Mouse (Mus musculus) adrenal gland, postnatal 4 days (tissue): ENCODE measurements around the gene Pmch. TPM values are rescaled to one million over a fixed set of nuclear protein-coding genes. Genes with fewer than 3 reads are reported as not detected.

Experiments
- DNase-seq, 2 experiments: peaks; one replicate each; pipeline ENCODE4 v3.0.0; 2021 to 2022; ENCODE audit warnings: low spot score in 2 of 2, mixed read lengths in 2 of 2
- long read RNA-seq, 2 experiments: library from polyadenylated mRNA; stranded (forward); transcript quantifications; one replicate each; pipeline ENCODE4 v2.0.0; 2021
- total RNA-seq, 2 experiments: library from RNA; stranded (reverse); gene quantifications; 2 replicates each; pipeline ENCODE4 v1.2.3; 2021

The Pmch gene
- total RNA-seq = not detected
- long read RNA-seq, experiment 1 = 0 reads
- long read RNA-seq, experiment 2 = 0 reads

DNA sequence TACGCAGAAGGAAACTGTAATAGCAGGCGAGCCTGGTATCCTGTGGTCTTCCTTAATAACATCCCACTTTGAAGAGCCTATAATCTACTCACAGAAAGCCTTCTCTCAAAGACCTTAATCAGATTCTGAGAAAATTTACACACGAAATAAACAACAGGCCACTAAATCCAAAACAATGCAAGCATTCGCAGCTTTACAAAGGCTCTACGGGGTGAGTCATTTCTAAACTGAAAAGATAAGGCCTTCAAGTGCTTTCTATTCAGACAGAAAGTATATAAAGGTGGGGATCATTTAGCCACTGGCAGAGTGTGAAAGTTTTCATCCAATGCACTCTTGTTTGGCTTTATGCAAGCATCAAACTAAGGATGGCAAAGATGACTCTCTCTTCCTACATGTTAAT, at the start of gene Pmch:
Pmch (plus strand) TSS at position 301 of the 400 bp plus-strand sequence.
- no peak for DNase-seq

GRCm38 (mm10) chr10:88044297-88044696, 46.6 kb upstream of the Pmch start:
- DNase-seq = no peak

DNA sequence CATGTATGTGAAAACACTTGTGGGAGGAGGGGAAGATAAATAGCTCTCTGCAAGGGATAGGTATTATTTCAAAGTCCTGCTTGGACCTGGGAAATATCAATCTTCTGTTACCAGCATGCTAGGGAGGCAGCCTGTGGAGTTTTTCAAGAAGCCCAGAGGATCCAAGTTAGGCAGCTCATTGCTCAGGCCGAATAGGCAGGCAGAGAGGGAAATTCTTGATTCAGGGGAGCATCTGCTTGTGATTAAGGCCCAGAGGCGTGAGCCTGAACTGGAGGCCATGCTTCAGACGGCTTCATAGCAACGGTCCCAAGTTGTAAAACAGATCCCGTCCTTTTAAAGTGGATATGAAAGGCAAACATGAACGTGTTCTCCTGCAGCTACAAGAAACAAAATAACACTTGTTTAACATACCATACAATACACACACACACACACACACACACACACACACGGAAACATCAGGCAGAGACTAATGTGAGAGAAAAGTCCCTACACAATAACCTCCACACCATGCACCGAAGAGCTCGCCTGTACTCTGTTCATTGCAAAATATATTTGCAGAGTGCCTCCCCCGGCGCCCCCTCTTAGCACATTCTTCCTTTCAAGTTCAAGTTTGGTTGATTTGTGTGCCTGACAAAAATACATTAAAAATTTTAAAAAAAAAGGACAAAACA, 44.6 kb upstream of the Pmch start:
- DNase-seq = no peak

GRCm38 (mm10) chr10:88054233-88054985, 36.5 kb upstream of the Pmch start:
- no peak for DNase-seq

GRCm38 (mm10) chr10:88056950-88057649, 33.8 kb upstream of the Pmch start:
- DNase-seq = no peak

DNA sequence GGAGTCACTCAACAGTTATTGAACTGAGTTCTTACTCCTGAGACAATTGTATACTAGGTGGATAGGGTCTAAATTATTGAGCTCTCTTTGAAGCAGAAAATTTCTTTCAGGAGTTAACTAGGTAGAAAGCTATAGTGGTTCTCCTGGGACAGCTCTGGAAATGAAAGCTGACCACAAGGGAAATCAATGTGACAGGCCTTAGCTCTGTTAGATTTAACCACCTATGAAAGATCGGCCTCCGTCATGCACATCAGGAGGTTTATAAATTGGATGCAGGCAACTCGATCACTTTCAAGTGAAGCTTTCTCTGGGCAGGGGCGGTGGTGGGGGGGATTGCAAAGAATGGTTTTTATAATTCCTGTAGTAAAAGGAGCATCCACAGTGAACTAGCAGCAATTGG, 27.4 kb upstream of the Pmch start:
- DNase-seq = no peak

- no peak for DNase-seq
These were observed 26.0 kb upstream of the Pmch start for GRCm38 (mm10) chr10:88064872-88065271.

GRCm38 (mm10) chr10:88067377-88067776, 23.5 kb upstream of the Pmch start:
- no peak for DNase-seq

- no peak for DNase-seq
These were observed 15.3 kb downstream of the Pmch start for GRCm38 (mm10) chr10:88106169-88106568.

DNA sequence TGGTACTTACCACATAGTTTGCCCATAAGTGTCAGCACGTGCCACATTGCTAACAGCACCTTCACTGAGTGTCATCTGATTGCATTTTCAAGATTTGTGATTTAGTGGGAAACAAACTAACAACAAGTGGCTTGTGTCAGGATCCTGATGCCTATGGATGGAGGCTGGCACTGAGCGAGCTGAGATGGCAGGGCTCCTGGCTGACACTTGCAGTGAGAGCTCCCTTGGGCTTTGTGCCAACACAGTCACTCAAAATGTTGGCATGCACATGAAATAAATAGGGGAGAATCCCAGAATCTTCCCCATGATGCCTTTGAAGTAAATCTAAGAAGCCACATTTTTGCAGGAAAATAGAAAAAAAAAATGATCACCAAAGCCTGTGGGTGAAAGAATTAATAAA, 22.4 kb downstream of the Pmch start:
- no peak for DNase-seq

DNA sequence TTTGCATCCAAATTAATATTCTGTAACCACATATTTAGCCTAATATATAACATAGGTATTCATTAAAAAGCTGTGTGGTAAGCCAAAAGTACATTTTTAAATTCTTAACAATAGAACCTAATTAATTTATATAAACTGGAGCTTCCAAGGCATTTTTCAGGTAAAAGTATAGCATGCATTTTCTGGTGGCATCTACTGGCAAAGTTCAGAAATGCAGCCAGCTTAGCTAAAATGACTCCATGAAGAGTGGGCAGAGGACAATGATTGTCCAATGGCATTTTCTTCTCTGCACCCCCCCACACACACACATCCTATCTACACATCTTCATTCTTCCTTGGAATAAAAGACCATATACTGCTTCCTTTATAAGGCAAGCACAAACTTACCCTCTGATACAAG, 28.8 kb downstream of the Pmch start:
- DNase-seq = no peak

DNA sequence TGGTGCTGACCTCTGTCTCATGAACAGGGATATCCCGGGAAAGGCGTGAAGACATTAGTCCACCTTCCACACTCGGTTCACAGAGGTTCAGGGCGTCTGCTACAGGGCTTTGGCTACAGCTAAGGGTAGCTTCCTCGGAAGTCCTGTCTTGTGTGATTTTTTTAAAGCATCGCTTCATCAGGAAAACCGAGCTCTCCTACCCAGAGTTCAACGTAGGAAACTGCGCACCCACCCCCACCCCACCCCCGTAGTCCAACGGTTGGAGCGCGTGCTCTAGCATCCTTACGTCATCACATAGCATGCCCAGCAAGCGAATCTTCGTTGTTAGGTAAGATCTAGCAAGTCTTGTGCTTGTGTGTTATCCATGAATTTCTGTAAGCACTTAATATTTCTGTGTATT, 44.8 kb downstream of the Pmch start:
- no peak for DNase-seq

Other genes with a start within 250 kb of the Pmch start
- 10 to 100 TPM; 46.1 to 62.4 TPM for gene Igf1, start 232.8 kb upstream of the Pmch start, total RNA-seq
- gene Parpbp, start 55.9 kb downstream of the Pmch start, total RNA-seq = 1 to 10 TPM; 7.7 to 8.0 TPM
- gene Nup37, start 55.9 kb downstream of the Pmch start, total RNA-seq = 10 to 100 TPM; 21.5 to 22.3 TPM
- gene Washc3, start 110.0 kb downstream of the Pmch start, total RNA-seq = 10 to 100 TPM; 58.0 to 58.9 TPM